7 mouse cellular contexts compared by ENCODE assay signal in the genomic region with DNA sequence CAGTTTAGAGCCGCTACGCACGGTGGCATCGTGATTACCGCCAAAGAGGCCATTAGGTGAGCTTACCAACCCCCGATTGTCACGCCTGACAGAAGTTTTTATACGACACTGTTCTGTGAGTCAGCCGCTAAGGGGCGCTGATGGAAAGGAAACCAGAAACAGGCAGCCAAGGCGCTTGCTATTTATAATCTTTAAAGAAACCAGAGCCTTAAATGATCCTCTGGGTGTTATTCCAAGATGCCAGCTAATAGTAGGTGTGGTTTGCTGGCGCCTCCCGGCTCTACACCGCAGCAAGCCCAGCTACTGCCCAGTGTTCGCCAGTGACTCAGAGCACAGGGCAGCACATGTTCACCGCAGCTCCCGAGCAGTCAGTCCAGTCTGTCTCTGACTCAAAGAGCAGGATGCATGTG. TPM values are rescaled to one million over a fixed set of nuclear protein-coding genes. Genes with fewer than 3 reads are reported as not detected.
A peak's percentile ranks its signal among the peaks of the same experiment; 100 is the strongest.
DNase-seq lines count a peak whose midpoint lies in the region; ATAC-seq and TF ChIP-seq lines count a peak whose summit lies in the region.

No protein-coding gene starts in this region.

- peak overlapping the region; percentile 44; the same call in 1 of the 2 replicates for H3K9ac ChIP-seq in embryonic facial prominence, embryonic 13.5 days
- no peak overlapping the region for H3K9ac ChIP-seq in kidney, embryonic 14.5 days (ENCODE audit: low read depth, low read length)
- no peak overlapping the region for H3K9ac ChIP-seq in limb, embryonic 14.5 days (ENCODE audit: low read depth, low read length, severe bottlenecking)
- H3K9ac ChIP-seq in stomach, embryonic 14.5 days (replicated peaks; ENCODE audit: low read depth, low read length) = no peak overlapping the region

- peaks cover 14% of the 10 kb centered on the region; the same call in 1 of the 2 replicates for H3K36me3 ChIP-seq in embryonic facial prominence, embryonic 13.5 days
- peaks cover 11% of the 10 kb centered on the region; the same call in 1 of the 2 replicates for H3K36me3 ChIP-seq in kidney, embryonic 14.5 days (ENCODE audit: control insufficient read depth, insufficient read depth, low read length)
- peaks cover 9% of the 10 kb centered on the region for H3K36me3 ChIP-seq in limb, embryonic 14.5 days (ENCODE audit: control insufficient read depth, insufficient read depth, low read length)
- H3K36me3 ChIP-seq in stomach, embryonic 14.5 days (ENCODE audit: control insufficient read depth, insufficient read depth, low read length) = no peaks in the 10 kb centered on the region; the same call in 1 of the 2 replicates

- H3K27me3 ChIP-seq in embryonic facial prominence, embryonic 13.5 days = no peaks in the 10 kb centered on the region
- no peaks in the 10 kb centered on the region for H3K27me3 ChIP-seq in kidney, embryonic 14.5 days (ENCODE audit: control insufficient read depth, insufficient read depth, low read length)
- no peaks in the 10 kb centered on the region for H3K27me3 ChIP-seq in limb, embryonic 14.5 days (ENCODE audit: control insufficient read depth, insufficient read depth, low read length)
- no peaks in the 10 kb centered on the region for H3K27me3 ChIP-seq in stomach, embryonic 14.5 days (ENCODE audit: control insufficient read depth, insufficient read depth, low read length)

- ATAC-seq in embryonic facial prominence, embryonic 13.5 days (ENCODE audit: insufficient number of reproducible peaks, insufficient read depth, low FRiP score, low TSS enrichment, low read depth) = no peak
- peak; percentile 55; the same call in 1 of the 2 replicates for ATAC-seq in kidney, embryonic 14.5 days (ENCODE audit: low FRiP score, low TSS enrichment)
- 0 out of 2 replicates have a peak, but pooled peaks have one; percentile 19 for ATAC-seq in limb, embryonic 14.5 days (ENCODE audit: low FRiP score, low read depth)
- ATAC-seq in stomach, embryonic 14.5 days (ENCODE audit: insufficient number of reproducible peaks, insufficient read depth, low FRiP score, low read depth) = peak; percentile 14; the same call in 1 of the 2 replicates

- 13% methylated on average over 17 of the region's 17 CpGs for WGBS in embryonic facial prominence, embryonic 13.5 days
- WGBS in kidney, embryonic 14.5 days = 12% methylated on average over 17 of the region's 17 CpGs
- WGBS in limb, embryonic 14.5 days = 11% methylated on average over 17 of the region's 17 CpGs
- WGBS in stomach, embryonic 14.5 days = 19% methylated on average over 17 of the region's 17 CpGs

- H3K4me2 ChIP-seq in embryonic facial prominence, embryonic 13.5 days = peak overlapping the region; percentile 47
- peak overlapping the region; percentile 21; the same call in 1 of the 2 replicates for H3K4me2 ChIP-seq in kidney, embryonic 14.5 days (replicated peaks; ENCODE audit: low read depth, low read length)
- peak overlapping the region; percentile 33 for H3K4me2 ChIP-seq in limb, embryonic 14.5 days (replicated peaks; ENCODE audit: low read depth, low read length, severe bottlenecking)
- H3K4me2 ChIP-seq in stomach, embryonic 14.5 days (replicated peaks; ENCODE audit: low read depth, low read length) = 0 out of 2 replicates have a peak overlapping the region, but pooled peaks have one; percentile 13

- H3K27ac ChIP-seq in embryonic facial prominence, embryonic 13.5 days = no peak overlapping the region
- no peak overlapping the region for H3K27ac ChIP-seq in kidney, embryonic 14.5 days (ENCODE audit: low read depth, low read length)
- no peak overlapping the region for H3K27ac ChIP-seq in limb, embryonic 14.5 days (replicated peaks; ENCODE audit: low read depth, low read length)
- no peak overlapping the region for H3K27ac ChIP-seq in stomach, embryonic 14.5 days (ENCODE audit: low read length)

- H3K4me3 ChIP-seq in embryonic facial prominence, embryonic 13.5 days = peak overlapping the region; percentile 24
- H3K4me3 ChIP-seq in kidney, embryonic 14.5 days (ENCODE audit: low read length) = no peak overlapping the region
- H3K4me3 ChIP-seq in limb, embryonic 14.5 days (replicated peaks; ENCODE audit: low read length) = no peak overlapping the region
- H3K4me3 ChIP-seq in stomach, embryonic 14.5 days (ENCODE audit: low read depth, low read length) = no peak overlapping the region

- H3K9me3 ChIP-seq in embryonic facial prominence, embryonic 13.5 days = no peaks in the 10 kb centered on the region
- no peaks in the 10 kb centered on the region for H3K9me3 ChIP-seq in kidney, embryonic 14.5 days (ENCODE audit: control insufficient read depth, low read length)
- no peaks in the 10 kb centered on the region for H3K9me3 ChIP-seq in limb, embryonic 14.5 days (ENCODE audit: control insufficient read depth, low read length)
- no peaks in the 10 kb centered on the region for H3K9me3 ChIP-seq in stomach, embryonic 14.5 days (ENCODE audit: control insufficient read depth, low read depth, low read length)

- DNase-seq in adrenal gland, postnatal 4 days (ENCODE audit: low spot score in 2 of 2) = peak; percentile 51 to 71
- peak; percentile 84 for DNase-seq in heart, adult 8-10 months (ENCODE audit: low spot score)
- DNase-seq in limb, embryonic 14.5 days (ENCODE audit: low spot score) = peak; percentile 93
- DNase-seq in natural killer cell, adult 2 months (ENCODE audit: low spot score in 2 of 2) = peak; percentile 45 to 57

- peaks cover 11% of the 10 kb centered on the region for H3K4me1 ChIP-seq in embryonic facial prominence, embryonic 13.5 days
- peaks cover 9% of the 10 kb centered on the region; the same call in 1 of the 2 replicates for H3K4me1 ChIP-seq in kidney, embryonic 14.5 days (ENCODE audit: control insufficient read depth, insufficient read depth, low read length)
- peaks cover 6% of the 10 kb centered on the region; the same call in 1 of the 2 replicates for H3K4me1 ChIP-seq in limb, embryonic 14.5 days (ENCODE audit: control insufficient read depth, insufficient read depth, low read length)
- no peaks in the 10 kb centered on the region for H3K4me1 ChIP-seq in stomach, embryonic 14.5 days (ENCODE audit: control insufficient read depth, insufficient read depth, low read length)

- no peak for TF ChIP-seq POLR2A in limb, embryonic 14.5 days (IDR thresholded peaks at IDR 0.05; ENCODE audit: borderline replicate concordance, extremely low read depth, insufficient read depth, insufficient read length)

RNA-seq across cellular contexts. Expression of gene Tango6, which starts 35.2 kb away (rescaled TPM):
- total RNA-seq in adrenal gland, postnatal 4 days (2021) = 10 to 100 TPM; 11.0 to 12.2 TPM
- polyA plus RNA-seq in embryonic facial prominence, embryonic 13.5 days (2015; fragmentation: Nextera tagmentation; extraction: Ambion mirVana) = 11.3 and 11.5 TPM in 2 replicates
- total RNA-seq in heart, adult 8-10 months (2022) = 10 to 100 TPM in 3 of 4 experiments, 1 to 10 TPM in 1; 9.9 to 11.0 (median 10.8) TPM
- 8.5 and 14.5 TPM in 2 replicates for polyA plus RNA-seq in kidney, embryonic 14.5 days (2014; fragmentation: Nextera tagmentation; extraction: Ambion mirVana)
- polyA plus RNA-seq in limb, embryonic 14.5 days (2012; rRNA removed) = 5.9 and 6.5 TPM in 2 replicates
- 6.5 and 7.0 TPM in 2 replicates for polyA plus RNA-seq in limb, embryonic 14.5 days (2014; fragmentation: Nextera tagmentation; extraction: Ambion mirVana)
- polyA plus RNA-seq in stomach, embryonic 14.5 days (2014; fragmentation: Nextera tagmentation; extraction: Ambion mirVana) = 9.9 and 10.1 TPM in 2 replicates
